Mouse (Mus musculus): ENCODE measurements around the gene Mccc1. TPM values are rescaled to one million over a fixed set of nuclear protein-coding genes. Genes with fewer than 3 reads are reported as not detected.
A peak's percentile ranks its signal among the peaks of the same experiment; 100 is the strongest.

Gene Mccc1
- 47.5 and 53.0 TPM in 2 replicates for polyA plus RNA-seq (2015; fragmentation: Nextera tagmentation; extraction: Ambion mirVana)

DNA sequence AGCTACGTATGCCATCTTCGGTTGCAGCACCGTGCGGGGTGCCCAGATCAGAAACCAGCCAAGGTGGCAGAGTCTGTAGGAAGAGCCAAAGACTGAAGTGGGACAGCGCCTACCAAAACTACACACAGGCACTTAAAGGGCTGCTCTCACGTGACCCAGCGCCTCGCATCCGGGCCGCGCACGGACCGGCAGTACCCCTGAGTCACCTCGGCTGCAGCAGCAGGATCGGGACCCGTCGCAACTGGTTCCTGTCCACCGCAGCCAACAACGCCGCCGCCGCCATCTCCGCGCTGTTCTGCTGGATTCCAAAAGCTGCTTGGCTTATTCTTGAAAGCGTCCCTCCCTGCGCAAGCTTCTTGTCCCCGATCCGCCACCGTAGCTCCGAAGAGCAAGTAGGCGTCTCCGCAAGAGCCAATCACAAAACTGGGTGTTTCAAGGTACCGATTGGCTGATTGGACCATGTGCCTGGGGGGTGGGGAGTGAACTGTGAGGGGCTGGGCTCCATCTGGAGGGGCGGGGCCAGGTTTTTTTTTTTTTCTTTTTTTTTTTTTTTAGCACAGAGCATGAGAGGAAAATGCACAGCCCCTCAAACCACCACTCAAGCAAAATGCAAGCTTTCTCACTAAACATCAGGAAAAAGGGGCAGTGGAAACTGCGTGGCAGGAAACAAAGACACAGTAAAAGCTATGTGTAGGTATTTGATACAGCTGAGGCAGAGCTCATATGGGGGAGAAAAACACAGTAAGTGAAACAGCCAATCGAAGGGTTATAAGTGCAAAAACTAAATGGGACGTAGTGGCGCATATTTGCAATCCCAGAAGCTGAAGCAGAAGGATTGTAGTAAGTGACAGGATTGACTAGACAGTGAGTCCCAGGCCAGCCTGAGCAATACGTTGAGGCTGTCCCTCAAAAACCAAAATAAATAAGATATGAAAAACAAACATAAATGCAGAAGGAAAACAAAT lies at the start of gene Mccc1:
Gene Mccc1, minus strand, starts transcription at position 404 of the 965 bp plus-strand sequence.
- Histone ChIP-seq H3K27me3 (replicated peaks) (no peaks in the 10 kb centered on the region), H3K27ac (replicated peaks) (peak within 1 kb of the TSS; percentile 94), H3K4me3 (peak within 1 kb of the TSS; percentile 84), H3K4me2 (peak within 1 kb of the TSS; percentile 80), H3K9me3 (no peaks in the 10 kb centered on the region), H3K36me3 (no peaks in the 10 kb centered on the region), H3K9ac (peak within 1 kb of the TSS; percentile 89), H3K4me1 (peaks cover 25% of the 10 kb centered on the region)
- peak; percentile 95 for ATAC-seq (ENCODE audit: extremely low read depth, insufficient number of reproducible peaks, low FRiP score, low TSS enrichment)
- WGBS: 5% methylated on average over 39 of the region's 39 CpGs

DNA sequence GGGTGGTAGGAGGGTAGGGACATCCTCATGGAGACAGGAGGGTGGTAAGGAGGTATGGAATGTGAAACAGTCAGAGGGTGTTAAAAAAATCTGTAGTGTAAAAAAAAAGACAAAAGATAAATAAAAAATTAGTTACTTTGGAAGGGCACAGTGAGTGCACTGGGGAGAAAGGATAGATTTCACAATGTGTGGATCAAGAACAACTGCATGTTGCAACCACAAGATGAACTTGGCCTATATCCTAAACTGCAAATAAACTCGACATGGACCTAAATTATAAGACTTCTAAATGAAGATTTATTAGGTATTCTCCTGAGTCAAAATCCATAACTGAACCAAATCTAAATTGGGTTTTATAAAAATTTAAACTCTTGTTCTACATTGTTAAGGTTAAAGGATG lies 48.6 kb upstream of the Mccc1 start:
- H3K9me3 ChIP-seq: no peaks in the 10 kb centered on the region
- no peak overlapping the region for H3K4me2 ChIP-seq
- 64% methylated on average over 1 of the region's 1 CpGs for WGBS
- no peak overlapping the region for H3K4me3 ChIP-seq
- ATAC-seq (ENCODE audit: extremely low read depth, insufficient number of reproducible peaks, low FRiP score, low TSS enrichment): no peak
- no peaks in the 10 kb centered on the region for H3K4me1 ChIP-seq
- no peak overlapping the region for H3K27ac ChIP-seq (replicated peaks)
- H3K27me3 ChIP-seq (replicated peaks): no peaks in the 10 kb centered on the region
- no peaks in the 10 kb centered on the region for H3K36me3 ChIP-seq
- no peak overlapping the region for H3K9ac ChIP-seq

DNA sequence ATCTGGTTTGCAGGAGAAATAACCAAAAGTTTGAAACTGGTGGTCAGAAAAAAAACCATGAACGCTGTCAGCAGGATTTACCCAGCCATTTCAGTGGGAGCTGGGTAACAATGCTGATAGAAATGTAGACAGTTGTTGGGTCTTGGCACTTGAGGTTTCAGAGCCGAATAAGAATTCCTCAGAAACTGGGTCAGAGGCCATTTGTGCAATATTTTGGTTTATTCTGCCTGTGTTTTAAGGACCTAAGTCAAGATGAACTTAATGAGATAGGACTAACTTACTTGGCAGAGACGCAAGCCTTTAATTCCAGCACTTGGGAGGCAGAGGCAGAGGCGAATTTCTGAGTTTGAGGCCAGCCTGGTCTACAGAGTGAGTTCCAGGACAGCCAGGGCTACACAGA lies 44.6 kb upstream of the Mccc1 start:
- no peak overlapping the region for H3K4me3 ChIP-seq
- no peaks in the 10 kb centered on the region for H3K4me1 ChIP-seq
- no peak overlapping the region for H3K9ac ChIP-seq
- no peak for ATAC-seq (ENCODE audit: extremely low read depth, insufficient number of reproducible peaks, low FRiP score, low TSS enrichment)
- WGBS: 61% methylated on average over 4 of the region's 4 CpGs
- H3K27me3 ChIP-seq (replicated peaks): no peaks in the 10 kb centered on the region
- H3K9me3 ChIP-seq: no peaks in the 10 kb centered on the region
- H3K27ac ChIP-seq (replicated peaks): no peak overlapping the region
- H3K36me3 ChIP-seq: no peaks in the 10 kb centered on the region
- H3K4me2 ChIP-seq: no peak overlapping the region

DNA sequence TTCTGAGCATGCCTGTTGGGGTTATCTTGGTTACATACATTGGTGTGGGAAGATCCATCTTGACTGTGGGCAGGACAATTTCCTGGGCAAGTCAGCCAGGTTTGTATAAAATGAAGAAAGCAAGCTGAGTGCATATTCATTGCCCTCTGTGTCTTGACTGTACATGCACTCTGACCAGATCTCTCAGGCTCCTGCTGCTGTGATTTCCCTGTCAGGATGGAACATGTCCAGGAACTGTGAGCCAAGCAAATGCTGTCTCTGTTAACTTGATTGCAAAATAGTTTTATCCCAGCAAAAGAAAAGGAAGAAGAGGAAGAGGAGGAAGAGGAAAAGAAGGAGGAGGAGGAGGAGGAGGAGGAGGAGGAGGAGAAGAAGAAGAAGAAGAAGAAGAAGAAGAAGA lies 44.0 kb upstream of the Mccc1 start:
- Histone ChIP-seq H3K36me3 (no peaks in the 10 kb centered on the region), H3K4me3 (no peak overlapping the region), H3K4me2 (no peak overlapping the region), H3K9me3 (no peaks in the 10 kb centered on the region), H3K4me1 (no peaks in the 10 kb centered on the region), H3K27me3 (replicated peaks) (no peaks in the 10 kb centered on the region), H3K27ac (replicated peaks) (no peak overlapping the region), H3K9ac (no peak overlapping the region)
- no peak for ATAC-seq (ENCODE audit: extremely low read depth, insufficient number of reproducible peaks, low FRiP score, low TSS enrichment)

DNA sequence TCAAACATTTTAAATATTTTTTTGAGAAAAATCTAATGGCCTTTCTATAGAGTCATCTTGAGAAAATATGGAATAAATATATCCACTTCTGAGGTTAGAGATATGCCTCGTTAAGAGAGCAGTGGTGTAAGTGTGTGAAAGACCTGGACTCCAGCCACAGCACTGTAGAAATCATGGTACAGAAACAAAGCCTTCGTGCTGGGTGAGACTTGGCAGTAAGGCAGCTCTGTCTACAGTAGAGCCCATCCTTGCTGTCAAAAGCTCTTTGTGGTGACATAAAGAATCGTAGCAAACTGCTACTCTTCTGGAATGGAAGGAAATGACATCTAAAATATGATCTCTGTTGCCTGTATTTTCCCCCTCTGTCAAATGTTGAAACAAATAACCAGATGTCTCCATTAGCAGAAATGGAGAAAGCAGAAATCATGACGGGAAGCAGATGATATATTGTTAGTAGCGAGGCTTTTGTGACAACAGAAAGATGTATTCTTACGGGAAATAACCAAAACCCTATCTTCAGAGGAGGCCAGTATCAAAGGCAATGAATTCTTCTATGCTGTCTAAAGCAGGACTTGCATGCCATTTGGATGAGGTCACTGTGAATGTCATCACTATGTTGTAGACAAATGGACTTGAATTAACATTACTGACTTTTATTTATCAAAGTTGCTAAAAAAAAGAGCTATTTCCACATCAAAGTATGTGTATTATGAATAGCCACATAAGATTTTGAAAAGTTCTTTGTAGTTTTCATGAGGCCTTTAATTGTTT lies 31.4 kb upstream of the Mccc1 start:
- H3K9ac ChIP-seq: no peak overlapping the region
- no peak for ATAC-seq (ENCODE audit: extremely low read depth, insufficient number of reproducible peaks, low FRiP score, low TSS enrichment)
- H3K4me2 ChIP-seq: peak overlapping the region; percentile 44
- WGBS: 24% methylated on average over 6 of the region's 6 CpGs
- H3K27me3 ChIP-seq (replicated peaks): no peaks in the 10 kb centered on the region
- H3K27ac ChIP-seq (replicated peaks): peak overlapping the region; percentile 74
- H3K4me3 ChIP-seq: no peak overlapping the region
- 0 out of 2 replicates have a peak, but pooled peaks cover 5% of the 10 kb centered on the region for H3K4me1 ChIP-seq
- H3K9me3 ChIP-seq: no peaks in the 10 kb centered on the region
- no peaks in the 10 kb centered on the region for H3K36me3 ChIP-seq

DNA sequence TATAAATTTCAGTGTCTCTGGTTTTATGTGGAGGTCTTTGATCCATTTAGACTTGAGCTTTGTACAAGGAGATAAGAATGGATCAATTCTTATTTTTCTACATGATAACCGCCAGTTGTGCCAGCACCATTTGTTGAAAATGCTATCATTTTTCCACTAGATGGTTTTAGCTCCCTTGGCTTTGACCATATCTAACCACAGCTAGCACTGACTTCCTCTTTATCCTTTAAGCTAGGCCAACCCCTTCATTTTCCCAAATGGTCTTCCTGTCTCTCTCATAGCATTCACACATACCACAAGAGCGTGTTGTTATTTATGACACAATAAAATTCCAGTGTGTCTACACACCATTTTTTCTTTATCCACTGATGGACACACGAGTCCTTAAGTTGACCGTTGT lies 29.5 kb upstream of the Mccc1 start:
- 75% methylated on average over 4 of the region's 4 CpGs for WGBS
- Histone ChIP-seq H3K4me1 (0 out of 2 replicates have a peak, but pooled peaks cover 5% of the 10 kb centered on the region), H3K27me3 (replicated peaks) (no peaks in the 10 kb centered on the region), H3K36me3 (no peaks in the 10 kb centered on the region), H3K4me3 (no peak overlapping the region), H3K9me3 (no peaks in the 10 kb centered on the region), H3K9ac (no peak overlapping the region), H3K27ac (replicated peaks) (no peak overlapping the region), H3K4me2 (no peak overlapping the region)
- no peak for ATAC-seq (ENCODE audit: extremely low read depth, insufficient number of reproducible peaks, low FRiP score, low TSS enrichment)

DNA sequence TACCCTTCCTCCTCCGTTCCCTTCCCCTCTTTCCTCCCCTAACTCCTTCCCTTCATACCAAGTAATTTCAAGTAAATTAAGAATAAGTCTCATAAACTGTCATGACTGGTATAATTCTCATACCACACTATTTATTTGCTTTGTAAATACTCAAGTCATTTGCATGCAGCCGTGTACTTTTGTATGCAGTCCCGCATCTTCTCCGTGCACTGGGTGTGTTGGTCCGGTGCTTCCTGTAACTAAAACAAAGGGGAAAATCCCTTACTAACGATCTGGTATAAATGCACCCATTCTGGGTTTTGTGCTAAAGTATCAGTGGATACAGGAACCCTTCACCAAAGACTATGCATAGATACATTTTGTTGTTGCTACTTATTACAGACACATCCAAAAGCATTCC lies 25.3 kb upstream of the Mccc1 start:
- ATAC-seq (ENCODE audit: extremely low read depth, insufficient number of reproducible peaks, low FRiP score, low TSS enrichment): no peak
- no peaks in the 10 kb centered on the region for H3K36me3 ChIP-seq
- H3K4me1 ChIP-seq: no peaks in the 10 kb centered on the region
- H3K9ac ChIP-seq: no peak overlapping the region
- H3K9me3 ChIP-seq: no peaks in the 10 kb centered on the region
- no peak overlapping the region for H3K27ac ChIP-seq (replicated peaks)
- no peaks in the 10 kb centered on the region for H3K27me3 ChIP-seq (replicated peaks)
- WGBS: 78% methylated on average over 6 of the region's 6 CpGs
- H3K4me3 ChIP-seq: no peak overlapping the region
- no peak overlapping the region for H3K4me2 ChIP-seq

DNA sequence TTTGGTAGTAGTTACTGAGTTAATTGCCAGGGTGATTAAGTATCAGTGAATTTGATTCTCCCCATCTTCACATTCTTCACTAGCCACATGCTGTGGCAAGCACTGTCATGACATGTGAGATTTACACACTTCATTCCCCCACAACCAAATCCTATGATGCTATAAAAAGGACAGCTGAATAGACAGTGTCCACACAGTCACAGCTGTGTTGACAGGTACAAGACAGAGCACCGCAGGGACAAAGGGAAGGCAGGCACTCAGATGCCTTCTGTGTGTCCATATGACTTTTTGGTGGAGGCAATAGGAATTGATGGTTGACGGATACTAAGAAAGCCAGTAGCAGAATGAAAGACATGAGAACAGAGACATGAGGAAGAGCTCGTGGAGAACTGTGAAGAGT lies 10.8 kb upstream of the Mccc1 start:
- Histone ChIP-seq H3K27me3 (replicated peaks) (no peaks in the 10 kb centered on the region), H3K27ac (replicated peaks) (peak overlapping the region; percentile 73), H3K4me1 (peaks cover 9% of the 10 kb centered on the region), H3K9me3 (no peaks in the 10 kb centered on the region), H3K4me2 (peak overlapping the region; percentile 49), H3K36me3 (no peaks in the 10 kb centered on the region), H3K9ac (peak overlapping the region; percentile 58), H3K4me3 (peak overlapping the region; percentile 30)
- no peak for ATAC-seq (ENCODE audit: extremely low read depth, insufficient number of reproducible peaks, low FRiP score, low TSS enrichment)
- 39% methylated on average over 3 of the region's 3 CpGs for WGBS

DNA sequence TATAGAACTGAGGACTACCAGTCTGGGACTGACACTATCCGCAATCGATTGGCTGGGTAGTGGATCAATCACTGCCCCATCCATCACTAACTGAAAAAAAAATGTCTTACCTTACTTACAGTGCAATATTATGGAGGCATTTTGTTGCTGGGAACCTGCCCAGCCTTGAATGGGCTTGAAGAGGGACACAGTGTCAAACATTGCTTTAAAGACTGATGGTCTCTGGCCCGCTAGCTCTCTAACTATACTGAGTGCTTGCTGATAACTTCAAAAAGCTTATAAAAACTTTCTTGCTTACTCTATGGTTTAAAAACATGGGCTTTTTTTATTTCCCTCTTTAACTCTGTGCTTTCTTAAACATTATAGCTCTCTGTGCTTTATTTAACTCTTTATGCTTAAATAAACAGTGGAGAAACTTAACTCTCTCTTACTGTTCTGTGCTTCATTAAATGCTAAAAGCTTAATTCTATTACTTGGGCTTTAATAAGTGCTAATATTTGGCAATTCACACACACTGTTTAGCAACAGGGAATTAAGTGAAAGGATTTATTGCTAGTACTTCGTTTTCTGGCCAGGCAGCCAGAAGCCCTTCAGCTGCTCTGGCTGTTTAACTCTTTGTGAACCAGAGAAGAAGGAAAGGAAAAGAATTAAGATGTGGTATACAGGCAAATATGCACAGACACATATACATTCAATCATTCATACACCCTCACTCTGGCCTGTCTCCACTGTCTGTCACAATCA lies 8.1 kb upstream of the Mccc1 start:
- Histone ChIP-seq H3K4me2 (no peak overlapping the region), H3K4me1 (peaks cover 15% of the 10 kb centered on the region), H3K36me3 (no peaks in the 10 kb centered on the region), H3K9me3 (no peaks in the 10 kb centered on the region), H3K27me3 (replicated peaks) (no peaks in the 10 kb centered on the region), H3K9ac (no peak overlapping the region), H3K27ac (replicated peaks) (no peak overlapping the region), H3K4me3 (no peak overlapping the region)
- no peak for ATAC-seq (ENCODE audit: extremely low read depth, insufficient number of reproducible peaks, low FRiP score, low TSS enrichment)
- WGBS: 66% methylated on average over 4 of the region's 4 CpGs

DNA sequence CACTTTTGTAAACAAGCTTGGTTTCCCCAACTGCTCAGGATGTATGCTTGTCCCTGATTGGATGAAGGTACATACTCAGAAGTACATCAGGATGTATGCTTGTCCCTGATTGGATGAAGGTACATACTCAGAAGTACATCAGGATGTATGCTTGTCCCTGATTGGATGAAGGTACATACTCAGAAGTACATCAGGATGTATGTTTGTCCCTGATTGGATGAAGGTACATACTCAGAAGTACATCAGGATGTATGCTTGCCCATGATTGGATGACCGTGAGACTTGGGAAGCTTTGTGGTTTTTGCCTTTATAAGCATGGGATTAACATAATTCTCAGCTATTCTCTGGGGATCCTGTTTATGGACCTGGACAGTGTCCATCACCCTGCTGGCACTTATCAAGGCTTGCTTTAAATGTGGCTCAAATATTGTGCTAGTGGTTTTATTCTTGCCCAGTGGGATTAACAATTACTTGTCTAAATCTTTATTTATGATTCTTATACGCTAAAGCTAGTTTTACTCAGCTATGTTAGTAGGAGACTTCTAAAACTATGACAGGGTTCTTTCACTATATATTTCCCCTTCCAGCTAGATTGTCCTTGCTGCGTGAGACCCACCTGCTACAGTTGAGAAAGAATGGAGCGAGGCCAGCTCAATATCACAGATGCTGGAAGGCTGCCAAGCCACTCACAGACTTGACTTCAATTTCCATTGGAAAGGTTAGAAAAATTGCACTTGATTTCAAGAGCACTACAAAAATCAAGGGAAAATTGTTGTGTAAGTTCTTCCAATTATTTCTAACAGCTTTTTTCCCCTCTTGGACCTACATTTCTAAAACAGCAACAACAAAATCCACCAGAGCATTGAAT lies 3.8 kb upstream of the Mccc1 start:
- no peaks in the 10 kb centered on the region for H3K36me3 ChIP-seq
- ATAC-seq (ENCODE audit: extremely low read depth, insufficient number of reproducible peaks, low FRiP score, low TSS enrichment): no peak
- peaks cover 12% of the 10 kb centered on the region for H3K4me1 ChIP-seq
- no peak overlapping the region for H3K27ac ChIP-seq (replicated peaks)
- no peak overlapping the region for H3K4me2 ChIP-seq
- WGBS: 48% methylated on average over 4 of the region's 4 CpGs
- H3K4me3 ChIP-seq: no peak overlapping the region
- no peak overlapping the region for H3K9ac ChIP-seq
- H3K9me3 ChIP-seq: no peaks in the 10 kb centered on the region
- H3K27me3 ChIP-seq (replicated peaks): no peaks in the 10 kb centered on the region

Data from heart, embryonic 13.5 days (tissue).